Mouse (Mus musculus) bone marrow macrophage, adult 2 months (primary cell): ENCODE measurements around the gene Cep295nl.

Experiments
- CTCF ChIP-seq: IDR thresholded peaks from 2 replicates; pipeline ENCODE4 v1.5.1; 2012; ENCODE audit warnings: low read depth, mild to moderate bottlenecking, low read length, moderate library complexity
- POLR2A ChIP-seq: IDR thresholded peaks from 2 replicates; pipeline ENCODE4 v1.6.1; 2012; ENCODE audit warnings: mild to moderate bottlenecking, low read depth, low read length, borderline replicate concordance

DNA sequence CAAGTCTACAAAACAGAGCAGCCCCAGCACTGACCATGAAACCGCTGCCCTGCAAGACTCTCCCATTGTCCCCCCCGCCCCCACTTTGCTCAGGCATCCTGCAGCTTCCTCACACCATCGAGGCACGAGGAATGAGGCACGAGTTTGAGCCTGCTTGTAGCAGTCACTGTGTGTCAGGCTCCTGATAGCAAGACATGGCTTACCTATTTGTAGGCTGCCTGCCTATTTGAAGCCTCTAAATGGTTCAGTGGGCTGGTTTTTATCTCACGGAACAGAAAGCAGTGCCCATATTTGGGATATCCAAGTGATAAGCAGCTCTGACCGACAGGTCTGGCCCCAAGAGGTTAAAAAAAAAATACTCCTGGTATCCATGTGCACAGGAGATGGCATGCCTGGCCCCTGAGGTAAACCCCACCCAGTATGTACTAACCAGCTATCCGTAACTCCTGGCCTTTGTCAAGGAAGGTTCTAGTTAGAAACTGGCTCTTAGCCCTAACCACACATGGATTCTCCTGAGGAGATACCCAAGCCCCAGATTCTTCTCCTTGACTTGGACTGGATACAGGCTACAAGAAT lies 26.0 kb downstream of the Cep295nl start:
- TF ChIP-seq POLR2A (no peak), CTCF (no peak)
